Mouse (Mus musculus) midbrain, postnatal 0 days (tissue): ENCODE measurements around the gene Tiam1. TPM values are rescaled to one million over a fixed set of nuclear protein-coding genes. Genes with fewer than 3 reads are reported as not detected.
A peak's percentile ranks its signal among the peaks of the same experiment; 100 is the strongest.

Experiments used
- ATAC-seq: fragments of 200-750 bp; cut with Nextera tagmentation; 2 replicates; pipeline ENCODE4 v1.8.0; 2017; ENCODE audit warnings: moderate number of reproducible peaks, mild to moderate bottlenecking, moderate TSS enrichment, moderate library complexity; ENCODE audit not compliant: low FRiP score
- DNase-seq: peaks from one replicate; pipeline ENCODE4 v3.0.0-alpha.2; 2015; ENCODE audit warnings: low spot score
- H3K27ac ChIP-seq: fragments of 300-500 bp; sonication (generic); 2 replicates; pipeline ENCODE4 v1.5.1; 2014; ENCODE audit warnings: low read depth, mild to moderate bottlenecking, low read length, mixed read lengths
- H3K27me3 ChIP-seq: fragments of 300-500 bp; sonication (generic); 2 replicates; pipeline ENCODE4 v1.6.1; 2014; ENCODE audit warnings: low read length, control low read depth, mixed read lengths; ENCODE audit not compliant: insufficient read depth
- H3K36me3 ChIP-seq: fragments of 300-500 bp; sonication (generic); 2 replicates; pipeline ENCODE4 v1.6.1; 2014; ENCODE audit warnings: low read length, control low read depth, mixed read lengths; ENCODE audit not compliant: insufficient read depth
- H3K4me1 ChIP-seq: fragments of 300-500 bp; sonication (generic); 2 replicates; pipeline ENCODE4 v1.6.1; 2014; ENCODE audit warnings: mild to moderate bottlenecking, control low read depth, antibody characterized with exemption, low read length, mixed read lengths; ENCODE audit not compliant: insufficient read depth
- H3K4me2 ChIP-seq: fragments of 300-500 bp; sonication (generic); 2 replicates; pipeline ENCODE4 v1.6.1; 2014; ENCODE audit warnings: low read depth, mild to moderate bottlenecking, low read length, mixed read lengths; ENCODE audit not compliant: poor library complexity, severe bottlenecking
- H3K4me3 ChIP-seq: fragments of 300-500 bp; sonication (generic); 2 replicates; pipeline ENCODE4 v1.5.1; 2014; ENCODE audit warnings: low read depth, mild to moderate bottlenecking, low read length, moderate library complexity
- H3K9ac ChIP-seq: fragments of 300-500 bp; sonication (generic); replicated peaks from 2 replicates; pipeline ENCODE4 v1.6.1; 2014; ENCODE audit warnings: mild to moderate bottlenecking, low read length, moderate library complexity, mixed read lengths; ENCODE audit not compliant: poor library complexity, severe bottlenecking
- H3K9me3 ChIP-seq: fragments of 300-500 bp; sonication (generic); 2 replicates; pipeline ENCODE4 v1.6.1; 2016; ENCODE audit warnings: low read length, control low read depth
- CTCF ChIP-seq: IDR thresholded peaks from 2 replicates; pipeline ENCODE4 v1.5.1; 2016; ENCODE audit warnings: antibody characterized with exemption, mild to moderate bottlenecking
- WGBS: fragments of 180-500 bp; shearing (Covaris S2); extraction: QIAGEN DNeasy Blood & Tissue Kit; methylation state at CpG from one replicate; pipeline ENCODE4 v1.1.7; 2014; 5-methylcytosine and 5-hydroxymethylcytosine counted together
- polyA plus RNA-seq: library from polyadenylated mRNA; unstranded; fragments of >200 nt; fragmentation: Nextera tagmentation; extraction: Ambion mirVana; gene quantifications from 2 replicates; pipeline ENCODE4 v1.2.1, GENCODE M21; 2015
- total RNA-seq: library from RNA; depleted of rRNA; stranded (reverse); fragments of >200 nt; gene quantifications from 2 replicates; pipeline ENCODE4 v1.2.3, GENCODE M21; 2014

The Tiam1 gene
- total and polyA plus RNA-seq, 2 experiments from 2014 or later = 17.6 to 26.9 TPM

DNA sequence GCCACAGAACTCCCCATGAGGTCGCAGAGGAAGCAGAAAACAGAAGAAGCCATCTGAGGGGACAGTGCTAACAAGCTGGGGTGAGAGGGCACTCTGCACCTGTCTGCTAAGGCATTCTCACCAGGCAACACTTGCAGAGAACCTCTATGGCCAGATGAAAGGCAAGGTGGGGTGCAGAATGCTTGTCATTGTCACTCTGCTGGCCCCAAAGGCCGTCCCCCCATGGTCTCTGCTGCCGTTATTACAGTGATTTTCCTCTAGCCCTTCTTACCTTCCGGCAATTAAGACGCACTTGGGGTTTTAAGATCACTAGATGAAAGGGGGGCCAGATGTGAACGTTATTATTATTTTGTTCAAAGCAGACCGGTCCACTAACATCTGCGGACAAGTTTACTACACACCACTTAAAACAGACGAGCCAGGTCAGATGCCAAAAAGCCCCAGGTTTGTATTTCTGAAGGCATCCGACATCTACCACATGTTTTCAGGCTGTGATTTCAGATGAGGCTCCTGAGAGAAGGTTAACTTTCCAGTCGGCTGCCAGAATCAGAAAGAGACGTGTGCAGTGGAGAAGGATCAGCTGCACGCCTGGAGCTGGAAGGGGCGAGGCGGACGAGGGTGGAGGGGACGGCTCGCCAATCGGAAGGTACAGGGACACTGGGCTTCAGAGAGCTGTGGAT is 198.8 kb downstream of the Tiam1 start:
- no peak; the same call in 1 of the 2 replicates for TF ChIP-seq CTCF
- 21% methylated on average over 19 of the region's 19 CpGs for WGBS
- Histone ChIP-seq H3K36me3 (no peaks in the 10 kb centered on the region), H3K9me3 (no peaks in the 10 kb centered on the region), H3K27ac (no peak overlapping the region), H3K4me1 (peaks cover 15% of the 10 kb centered on the region), H3K27me3 (no peaks in the 10 kb centered on the region), H3K9ac (peak overlapping the region; percentile 19; the same call in 1 of the 2 replicates), H3K4me3 (no peak overlapping the region), H3K4me2 (0 out of 2 replicates have a peak overlapping the region, but pooled peaks have one; percentile 15)
- DNase-seq (no peak), ATAC-seq (no peak)

DNA sequence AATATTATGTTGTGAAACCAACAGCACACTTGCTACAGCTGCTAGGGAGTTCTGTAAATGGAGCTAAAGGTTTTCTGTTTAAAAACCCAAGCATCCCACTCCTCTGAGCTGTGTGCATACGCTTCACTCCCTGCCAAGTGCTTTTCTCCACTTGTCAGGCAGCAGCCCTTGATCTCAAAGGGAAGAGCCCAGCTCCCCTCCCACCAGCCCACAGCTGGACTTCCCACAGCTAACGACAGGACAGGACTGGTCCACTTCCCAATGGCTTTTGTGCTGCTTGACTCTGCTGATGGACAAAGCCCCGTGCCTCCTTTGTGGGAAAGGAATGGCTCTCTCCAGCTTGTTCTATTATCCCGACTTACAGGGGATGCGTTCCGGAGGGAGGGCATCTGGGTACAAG is 199.5 kb downstream of the Tiam1 start:
- no peak overlapping the region for H3K27ac ChIP-seq
- DNase-seq (peak; percentile 39), ATAC-seq (peak; percentile 26; the same call in 1 of the 2 replicates)
- H3K9me3 ChIP-seq = no peaks in the 10 kb centered on the region
- WGBS = 14% methylated on average over 6 of the region's 6 CpGs
- peaks cover 15% of the 10 kb centered on the region for H3K4me1 ChIP-seq
- no peaks in the 10 kb centered on the region for H3K36me3 ChIP-seq
- TF ChIP-seq CTCF = no peak
- H3K9ac ChIP-seq = peak overlapping the region; percentile 19; the same call in 1 of the 2 replicates
- H3K4me2 ChIP-seq = peak overlapping the region; percentile 15; the same call in 1 of the 2 replicates
- H3K4me3 ChIP-seq = no peak overlapping the region
- H3K27me3 ChIP-seq = no peaks in the 10 kb centered on the region

DNA sequence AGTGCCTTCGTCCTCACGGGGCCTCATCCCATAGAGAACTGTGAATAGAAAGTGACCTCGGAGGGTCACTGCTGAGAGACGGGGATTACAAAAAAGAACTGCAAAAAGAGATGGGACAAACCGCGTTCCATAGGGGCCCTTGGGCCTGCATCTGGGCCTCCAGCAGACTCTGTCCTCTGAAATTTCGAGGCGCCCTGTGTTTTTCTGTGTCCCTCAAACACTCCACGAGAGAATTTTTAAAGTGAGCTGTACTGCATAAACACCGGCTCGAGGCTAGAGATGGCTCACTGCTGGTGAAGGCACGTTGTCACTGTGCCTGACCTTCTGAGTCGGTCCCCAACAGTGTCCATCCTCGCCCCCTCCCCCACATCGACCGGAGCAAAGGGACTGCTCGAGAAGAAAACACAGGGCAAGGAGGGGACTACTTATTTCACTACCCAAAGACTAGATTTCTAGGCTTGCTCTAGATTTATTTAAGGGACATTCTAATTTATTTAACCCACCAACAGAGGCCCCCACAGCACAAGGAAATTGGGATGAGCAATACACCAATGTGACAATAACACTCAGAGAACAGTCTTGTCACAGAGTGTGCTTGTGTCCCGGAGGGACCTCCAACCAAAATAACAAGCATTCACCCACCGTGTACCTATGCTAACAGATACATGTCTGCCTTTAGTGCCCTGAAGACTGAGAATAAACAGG is 200.2 kb downstream of the Tiam1 start:
- DNase-seq (peak; percentile 44), ATAC-seq (no peak)
- Histone ChIP-seq H3K9ac (0 out of 2 replicates have a peak overlapping the region, but pooled peaks have one; percentile 29), H3K27me3 (no peaks in the 10 kb centered on the region), H3K4me2 (peak overlapping the region; percentile 15; the same call in 1 of the 2 replicates), H3K9me3 (no peaks in the 10 kb centered on the region), H3K27ac (no peak overlapping the region), H3K4me3 (no peak overlapping the region), H3K36me3 (no peaks in the 10 kb centered on the region), H3K4me1 (peaks cover 15% of the 10 kb centered on the region)
- peak; percentile 60 for TF ChIP-seq CTCF
- WGBS = 13% methylated on average over 19 of the region's 19 CpGs

- H3K4me3 ChIP-seq = no peak overlapping the region
- WGBS = 89% methylated on average over 8 of the region's 8 CpGs
- no peak overlapping the region for H3K4me2 ChIP-seq
- H3K27me3 ChIP-seq = no peaks in the 10 kb centered on the region
- no peaks in the 10 kb centered on the region for H3K36me3 ChIP-seq
- peaks cover 15% of the 10 kb centered on the region for H3K4me1 ChIP-seq
- DNase-seq (no peak), ATAC-seq (no peak)
- H3K27ac ChIP-seq = no peak overlapping the region
- TF ChIP-seq CTCF = peak; percentile 57
- H3K9ac ChIP-seq = no peak overlapping the region
- H3K9me3 ChIP-seq = no peaks in the 10 kb centered on the region
These were observed 202.9 kb downstream of the Tiam1 start for GRCm38 (mm10) chr16:89940696-89941095.

DNA sequence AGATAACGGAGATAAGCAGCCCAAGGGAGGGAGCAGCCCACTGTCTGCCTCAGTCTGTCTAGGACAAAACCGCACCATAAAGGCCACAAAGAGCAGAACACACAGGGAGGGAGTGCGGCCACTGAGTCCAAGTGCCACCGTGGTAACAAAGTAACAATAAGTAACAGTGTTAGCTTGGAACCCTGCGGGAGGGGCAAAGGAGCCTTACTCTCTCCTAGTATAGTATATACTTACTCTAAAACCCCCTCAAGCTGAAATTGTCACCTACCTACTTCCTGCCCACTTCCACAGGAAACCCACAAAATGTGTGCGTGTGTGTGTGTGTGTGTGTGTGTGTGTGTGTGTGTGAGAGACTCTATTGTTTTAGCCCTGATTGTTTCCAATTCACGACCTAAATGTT is 205.3 kb downstream of the Tiam1 start:
- no peak overlapping the region for H3K4me2 ChIP-seq
- ATAC-seq (no peak), DNase-seq (no peak)
- H3K9ac ChIP-seq = no peak overlapping the region
- H3K27me3 ChIP-seq = no peaks in the 10 kb centered on the region
- no peak overlapping the region for H3K27ac ChIP-seq
- WGBS = 52% methylated on average over 7 of the region's 7 CpGs
- H3K4me1 ChIP-seq = 0 out of 2 replicates have a peak, but pooled peaks cover under 1% of the 10 kb centered on the region
- H3K4me3 ChIP-seq = no peak overlapping the region
- no peak for TF ChIP-seq CTCF
- no peaks in the 10 kb centered on the region for H3K36me3 ChIP-seq
- H3K9me3 ChIP-seq = no peaks in the 10 kb centered on the region

DNA sequence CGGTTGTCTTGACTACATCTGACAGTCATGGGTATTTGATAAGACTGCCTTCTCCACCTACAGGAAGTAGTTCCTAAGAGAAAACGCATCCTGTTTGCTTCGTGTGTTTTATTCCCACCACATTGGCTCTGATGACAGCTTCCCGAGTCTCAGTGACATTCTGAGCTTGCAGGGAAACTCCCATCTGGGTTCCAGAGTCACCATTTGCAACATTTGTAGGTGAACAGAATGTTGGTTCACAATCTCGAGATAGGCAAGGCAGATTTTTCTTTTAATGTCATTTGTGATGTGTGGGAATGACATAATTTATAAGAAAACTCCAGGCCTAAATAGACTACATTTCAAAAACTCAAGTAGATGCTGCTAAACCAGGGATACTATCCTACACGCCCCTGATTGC is 207.0 kb downstream of the Tiam1 start:
- no peak overlapping the region for H3K4me2 ChIP-seq
- H3K27me3 ChIP-seq = no peaks in the 10 kb centered on the region
- DNase-seq (no peak), ATAC-seq (no peak)
- H3K4me1 ChIP-seq = no peaks in the 10 kb centered on the region
- 76% methylated on average over 6 of the region's 6 CpGs for WGBS
- H3K9me3 ChIP-seq = no peaks in the 10 kb centered on the region
- no peaks in the 10 kb centered on the region for H3K36me3 ChIP-seq
- H3K9ac ChIP-seq = no peak overlapping the region
- no peak for TF ChIP-seq CTCF
- H3K4me3 ChIP-seq = no peak overlapping the region
- no peak overlapping the region for H3K27ac ChIP-seq
